Mouse (Mus musculus) heart, postnatal 14 days (tissue): ENCODE measurements around the gene Mocs2. TPM values are rescaled to one million over a fixed set of nuclear protein-coding genes. Genes with fewer than 3 reads are reported as not detected.

Source experiments
- DNase-seq, 2 experiments: peaks; one replicate each; pipeline ENCODE4 v3.0.0; 2021 to 2022
- intact Hi-C: fragments of 180-260 bp; cut with DNase I; formaldehyde crosslinking; loops from one replicate; pipeline ENCODE4 v1.15.1; 2025
- long read RNA-seq, 2 experiments: library from polyadenylated mRNA; stranded (forward); transcript quantifications; one replicate each; pipeline ENCODE4 v2.0.0; 2021
- total RNA-seq, 2 experiments: library from RNA; stranded (reverse); gene quantifications; 2 replicates each; pipeline ENCODE4 v1.2.3; 2021

Gene Mocs2
- 10 to 100 TPM; 52.5 to 54.7 TPM for total RNA-seq
- long read RNA-seq, experiment 1, transcript Mocs2-207 (7 exons, 1,193 nt): major isoform, 36 of 57 reads
- long read RNA-seq, experiment 1, transcript Mocs2-208 (6 exons, 1,855 nt): minor isoform, 11 of 57 reads
- long read RNA-seq, experiment 1, partial matches to known transcripts: 0 of 57 reads
- long read RNA-seq, experiment 1, other reads (novel, unspliced or antisense): 8 of 57 reads
- long read RNA-seq, experiment 2, transcript Mocs2-207 (7 exons, 1,193 nt): major isoform, 34 of 46 reads
- long read RNA-seq, experiment 2, partial matches to known transcripts: 0 of 46 reads
- long read RNA-seq, experiment 2, other reads (novel, unspliced or antisense): 7 of 46 reads

- DNase-seq: peak; percentile 96 to 97
- intact Hi-C loops: no loop called here
These were observed at the start of gene Mocs2 for GRCm38 (mm10) chr13:114817751-114818360. Gene Mocs2, plus strand, starts transcription at chr13:114818236.

GRCm38 (mm10) chr13:114791511-114791910, 26.5 kb upstream of the Mocs2 start:
- DNase-seq: peak in 1 of 2 experiments; percentile 47
- intact Hi-C loops: loop anchor here (2.0 to 10.0 kb wide), 3 partner anchors 327 to 915 kb away; no protein-coding TSS in a partner anchor

GRCm38 (mm10) chr13:114793250-114794030, 24.6 kb upstream of the Mocs2 start:
- DNase-seq: peak; percentile 49 to 65
- intact Hi-C loops: loop anchor here (5.0 to 10.0 kb wide), 2 partner anchors 329 to 716 kb away; no protein-coding TSS in a partner anchor

- intact Hi-C loops: no loop called here
- DNase-seq: no peak
These were observed 16.2 kb upstream of the Mocs2 start for GRCm38 (mm10) chr13:114801857-114802256.

- intact Hi-C loops: no loop called here
- DNase-seq: no peak
These were observed 15.1 kb upstream of the Mocs2 start for GRCm38 (mm10) chr13:114802971-114803370.

GRCm38 (mm10) chr13:114809624-114810210, 8.3 kb upstream of the Mocs2 start:
- no peak for DNase-seq
- intact Hi-C loops: no loop called here

GRCm38 (mm10) chr13:114818513-114818912, 477 bp downstream of the Mocs2 start:
- no peak for DNase-seq
- intact Hi-C loops: no loop called here

- intact Hi-C loops: no loop called here
These were observed 4.8 kb downstream of the Mocs2 start for GRCm38 (mm10) chr13:114822871-114823270.

GRCm38 (mm10) chr13:114825377-114825855, 7.4 kb downstream of the Mocs2 start:
- intact Hi-C loops: no loop called here
- no peak for DNase-seq

More at GRCm38 (mm10) chr13:114822871-114823270, 4.8 kb downstream of the Mocs2 start:
- no peak for DNase-seq

- intact Hi-C loops: loop anchor here (5.0 to 10.0 kb wide), 3 partner anchors 66 to 1883 kb away; partner anchors contain the start of genes Gm49395 and Itga1
- peak in 1 of 2 experiments; percentile 31 for DNase-seq
These were observed 13.4 kb downstream of the Mocs2 start for GRCm38 (mm10) chr13:114831367-114831833.

- intact Hi-C loops: loop anchor here (1.0 to 10.0 kb wide), 5 partner anchors 65 to 1882 kb away; partner anchors contain the start of genes Gm49395 and Itga1
- no peak for DNase-seq
These were observed 14.7 kb downstream of the Mocs2 start for GRCm38 (mm10) chr13:114832761-114833160.

GRCm38 (mm10) chr13:114833351-114833750, 15.3 kb downstream of the Mocs2 start:
- intact Hi-C loops: loop anchor here (1.0 to 10.0 kb wide), 4 partner anchors 64 to 1881 kb away; partner anchors contain the start of genes Gm49395 and Itga1
- DNase-seq: no peak

- intact Hi-C loops: loop anchor here (5.0 to 10.0 kb wide), 3 partner anchors 63 to 1880 kb away; partner anchors contain the start of genes Gm49395 and Itga1
- DNase-seq: peak in 1 of 2 experiments; percentile 14
These were observed 16.5 kb downstream of the Mocs2 start for GRCm38 (mm10) chr13:114834580-114834979.

- no peak for DNase-seq
- intact Hi-C loops: loop anchor here (10.0 kb wide), 2 partner anchors 268 to 1878 kb away; partner anchors contain the start of genes Gm49395 and Itga1
These were observed 19.0 kb downstream of the Mocs2 start for GRCm38 (mm10) chr13:114837061-114837460.

- DNase-seq: peak; percentile 67 to 73
- intact Hi-C loops: loop anchor here (10.0 kb wide), 2 partner anchors 266 to 1876 kb away; partner anchors contain the start of genes Gm49395 and Itga1
These were observed 20.5 kb downstream of the Mocs2 start for GRCm38 (mm10) chr13:114838535-114838990.

GRCm38 (mm10) chr13:114839098-114839497, 21.1 kb downstream of the Mocs2 start:
- DNase-seq: no peak
- intact Hi-C loops: loop anchor here (10.0 kb wide), 2 partner anchors 266 to 1876 kb away; partner anchors contain the start of genes Gm49395 and Itga1

GRCm38 (mm10) chr13:114840545-114840944, 22.5 kb downstream of the Mocs2 start:
- no peak for DNase-seq
- intact Hi-C loops: no loop called here

GRCm38 (mm10) chr13:114843318-114843717, 25.3 kb downstream of the Mocs2 start:
- intact Hi-C loops: no loop called here
- DNase-seq: no peak

GRCm38 (mm10) chr13:114845804-114846203, 27.8 kb downstream of the Mocs2 start:
- intact Hi-C loops: no loop called here
- DNase-seq: no peak
